Mouse (Mus musculus) megakaryocyte, adult 5-6 weeks (primary cell): Measurements from ENCODE around the gene Klhl32. TPM values are rescaled to one million over a fixed set of nuclear protein-coding genes. Genes with fewer than 3 reads are reported as not detected.

Experiments used
- ATAC-seq: 2 replicates; pipeline ENCODE4 v1.8.0; 2016; ENCODE audit warnings: mild to moderate bottlenecking, inconsistent platforms; ENCODE audit not compliant: poor library complexity, severe bottlenecking
- total RNA-seq, 2 experiments: library from RNA; stranded (forward) in 1 of 2; stranded (reverse) in 1 of 2; fragments of 153-499, 151-499 nt in 1 of 2; fragments of 221-1000, 200-1000 nt in 1 of 2; gene quantifications; 2 replicates each; pipeline versions ENCODE4 v1.2.3 to v1.2.4; 2015 to 2017

Gene Klhl32
- total RNA-seq, 2 experiments from 2014 or later, result not detected

GRCm38 (mm10) chr4:24642306-24642705, 208.6 kb downstream of the Klhl32 start:
- no peak for ATAC-seq

- ATAC-seq, result no peak
Observed at GRCm38 (mm10) chr4:24631177-24631911, 219.6 kb downstream of the Klhl32 start.

- ATAC-seq, result no peak
Observed at GRCm38 (mm10) chr4:24630430-24630829, 220.5 kb downstream of the Klhl32 start.

- no peak for ATAC-seq
Observed at GRCm38 (mm10) chr4:24627871-24628270, 223.1 kb downstream of the Klhl32 start.

GRCm38 (mm10) chr4:24626686-24627085, 224.2 kb downstream of the Klhl32 start:
- ATAC-seq, result no peak

GRCm38 (mm10) chr4:24625951-24626584, 224.9 kb downstream of the Klhl32 start:
- no peak for ATAC-seq

GRCm38 (mm10) chr4:24621422-24622187, 229.3 kb downstream of the Klhl32 start:
- no peak for ATAC-seq

- no peak for ATAC-seq
Observed at GRCm38 (mm10) chr4:24620440-24620839, 230.5 kb downstream of the Klhl32 start.

GRCm38 (mm10) chr4:24620005-24620404, 230.9 kb downstream of the Klhl32 start:
- no peak for ATAC-seq

GRCm38 (mm10) chr4:24609564-24609963, 241.4 kb downstream of the Klhl32 start:
- ATAC-seq, result no peak

- no peak for ATAC-seq
Observed at GRCm38 (mm10) chr4:24609085-24609484, 241.8 kb downstream of the Klhl32 start.

- no peak for ATAC-seq
Observed at GRCm38 (mm10) chr4:24601711-24602110, 249.2 kb downstream of the Klhl32 start.

- no peak for ATAC-seq
Observed at GRCm38 (mm10) chr4:24598637-24599036, 252.3 kb downstream of the Klhl32 start.

GRCm38 (mm10) chr4:24596942-24597611, 253.8 kb downstream of the Klhl32 start:
- no peak for ATAC-seq

- no peak for ATAC-seq
Observed at GRCm38 (mm10) chr4:24594824-24595223, 256.1 kb downstream of the Klhl32 start.

- no peak for ATAC-seq
Observed at GRCm38 (mm10) chr4:24583997-24584396, 266.9 kb downstream of the Klhl32 start.

- 0 out of 2 replicates have a peak, but pooled peaks have one; percentile 35 for ATAC-seq
Observed at GRCm38 (mm10) chr4:24582295-24582694, 268.6 kb downstream of the Klhl32 start.

- ATAC-seq, result no peak
Observed at GRCm38 (mm10) chr4:24577594-24577993, 273.3 kb downstream of the Klhl32 start.

GRCm38 (mm10) chr4:24574276-24574675, 276.6 kb downstream of the Klhl32 start:
- ATAC-seq, result peak; percentile 91

GRCm38 (mm10) chr4:24568989-24569556, 281.9 kb downstream of the Klhl32 start:
- ATAC-seq, result no peak

- peak; percentile 83 for ATAC-seq
Observed at GRCm38 (mm10) chr4:24568026-24568425, 282.9 kb downstream of the Klhl32 start.
